ENCODE assay signal across 28 mouse cellular contexts in the genomic region with DNA sequence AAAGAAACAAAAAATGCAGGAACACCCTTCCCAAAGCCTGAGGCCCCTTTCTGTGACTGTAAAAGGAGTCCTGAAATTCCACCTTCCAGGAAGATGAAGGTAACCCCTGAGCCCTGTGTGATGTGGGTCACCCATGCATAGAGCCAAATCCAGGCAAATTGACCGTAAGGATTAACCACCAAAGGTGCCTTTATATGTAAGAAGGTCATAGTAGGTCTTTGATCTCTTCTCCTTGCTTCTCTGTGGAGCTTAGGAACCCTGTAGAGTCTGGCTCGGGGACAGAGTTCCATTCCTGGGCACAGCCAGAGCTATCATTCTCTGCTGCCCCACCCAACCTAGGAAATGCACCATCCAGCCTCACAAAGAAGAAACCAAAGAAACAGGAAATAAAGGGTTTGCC. TPM values are rescaled to one million over a fixed set of nuclear protein-coding genes. Genes with fewer than 3 reads are reported as not detected.
DNase-seq lines count a peak whose midpoint lies in the region; ATAC-seq and TF ChIP-seq lines count a peak whose summit lies in the region.
"Had no signal": no experiment of that assay in that cellular context is flagged by ENCODE, and none has a peak within 500 bp of the region (broad histone marks: within the 10 kb centered on the region; RNA-seq: fewer than 3 reads in every experiment).

No protein-coding gene starts in this region.

- ATAC-seq in liver, embryonic 12.5 days, result no peak
- ATAC-seq: activated CD4-positive, CD25-positive, alpha-beta regulatory T cell, adult 4 months; CD4-positive, CD25-positive, alpha-beta regulatory T cell, adult 4 months; forebrain, embryonic 14.5 days; forebrain, embryonic 16.5 days; Patski had no signal

- no peaks in the 10 kb centered on the region for H3K9me3 ChIP-seq in liver, embryonic 12.5 days (replicated peaks)
- H3K9me3 ChIP-seq: embryonic facial prominence, embryonic 13.5 days; embryonic facial prominence, embryonic 15.5 days; forebrain, embryonic 10.5 days; forebrain, embryonic 12.5 days; G1E had no signal

- 52% methylated on average over 2 of the region's 2 CpGs for WGBS in small intestine, adult 2 months
- 52% methylated on average over 2 of the region's 2 CpGs for WGBS in liver, embryonic 12.5 days (ENCODE audit: insufficient replicate concordance)

- no peaks in the 10 kb centered on the region for H3K27me3 ChIP-seq in small intestine, adult 2 months (ENCODE audit: control insufficient read depth, insufficient read depth, low read length)
- H3K27me3 ChIP-seq in liver, embryonic 12.5 days (replicated peaks), result peaks cover 10% of the 10 kb centered on the region; the same call in 1 of the 2 replicates
- H3K27me3 ChIP-seq: embryonic facial prominence, embryonic 13.5 days; embryonic facial prominence, embryonic 15.5 days; Patski had no signal

- no peak overlapping the region for H3K4me3 ChIP-seq in small intestine, adult 2 months (ENCODE audit: low read depth, low read length)
- no peak overlapping the region for H3K4me3 ChIP-seq in liver, embryonic 12.5 days
- H3K4me3 ChIP-seq: embryonic facial prominence, embryonic 13.5 days; embryonic facial prominence, embryonic 15.5 days; erythroblast, embryonic 14.5 days; forebrain, embryonic 10.5 days; forebrain, embryonic 12.5 days had no signal

- peak; percentile 0 for DNase-seq in adrenal gland, adult 2 months
- no peak for DNase-seq in adrenal gland, postnatal 14 days
- DNase-seq in ES-CJ7 (ENCODE audit: low read depth, low spot score), result peak; percentile 76
- peak; percentile 89 for DNase-seq in R1 (ENCODE audit: low read depth, low spot score)
- DNase-seq in cerebellum, adult 8-10 months, result no peak
- no peak for DNase-seq in urinary bladder, adult 2 months (ENCODE audit: low spot score)
- DNase-seq: adrenal gland, postnatal 10 days; adrenal gland, postnatal 36 days; B cell, adult 2 months; cerebellum, adult 11-12 months; cerebellum, adult 2 months; cerebellum, adult 9-11 months; cerebellum, postnatal 14 days; cerebellum, postnatal 36 days; embryo, embryonic 11 days had no signal

- H3K9ac ChIP-seq in liver, embryonic 12.5 days, result no peak overlapping the region
- H3K9ac ChIP-seq: embryonic facial prominence, embryonic 13.5 days; embryonic facial prominence, embryonic 15.5 days; forebrain, embryonic 12.5 days had no signal

- peaks cover 3% of the 10 kb centered on the region; the same call in 1 of the 2 replicates for H3K36me3 ChIP-seq in small intestine, adult 2 months (ENCODE audit: control insufficient read depth, insufficient read depth, low read length)
- no peaks in the 10 kb centered on the region for H3K36me3 ChIP-seq in liver, embryonic 12.5 days
- H3K36me3 ChIP-seq: embryonic facial prominence, embryonic 13.5 days; embryonic facial prominence, embryonic 15.5 days; forebrain, embryonic 10.5 days; forebrain, embryonic 12.5 days; G1E had no signal

- peak overlapping the region; percentile 72 for H3K27ac ChIP-seq in small intestine, adult 2 months (ENCODE audit: insufficient read depth, low read depth, low read length)
- no peak overlapping the region for H3K27ac ChIP-seq in liver, embryonic 12.5 days
- H3K27ac ChIP-seq: embryonic facial prominence, embryonic 13.5 days; embryonic facial prominence, embryonic 15.5 days; forebrain, embryonic 10.5 days; forebrain, embryonic 12.5 days had no signal

- no peak for TF ChIP-seq POLR2A in small intestine, adult 2 months (IDR thresholded peaks at IDR 0.05; ENCODE audit: low read depth, low read length)

- no peak for TF ChIP-seq CTCF in small intestine, adult 2 months (IDR thresholded peaks at IDR 0.05; ENCODE audit: extremely low read depth, insufficient read length, insufficient replicate concordance, low read depth, low read length)

- no peak overlapping the region for H3K4me2 ChIP-seq in liver, embryonic 12.5 days
- H3K4me2 ChIP-seq: embryonic facial prominence, embryonic 13.5 days; embryonic facial prominence, embryonic 15.5 days; forebrain, embryonic 12.5 days had no signal

- H3K4me1 ChIP-seq in small intestine, adult 2 months (ENCODE audit: control insufficient read depth, insufficient read depth, insufficient read length, low read length), result peaks cover 28% of the 10 kb centered on the region
- H3K4me1 ChIP-seq in liver, embryonic 12.5 days, result peaks cover 32% of the 10 kb centered on the region

RNA-seq across cellular contexts. Expression of a gene that starts 22.9 kb away (rescaled TPM):
- 1 to 10 TPM; 2.4 to 3.1 TPM for total RNA-seq in adrenal gland, adult 2 months (2021)
- polyA plus RNA-seq in adrenal gland, adult 2 months (2012; rRNA removed), result 18.9 and 29.2 TPM in 2 replicates
- 3.1 and 9.2 TPM in 2 replicates for total RNA-seq in adrenal gland, postnatal 14 days (2021)
- 3.3 and 11.6 TPM in 2 replicates for polyA plus RNA-seq in small intestine, adult 2 months (2012; rRNA removed)
- polyA plus RNA-seq in liver, embryonic 12.5 days (2016; fragmentation: Nextera tagmentation; extraction: Ambion mirVana), result 0.24 and 0.43 TPM in 2 replicates
- 4.4 and 6.9 TPM in 2 replicates for polyA plus RNA-seq in urinary bladder, adult 2 months (2012; rRNA removed)
- polyA plus RNA-seq: erythroblast, embryonic 14.5 days; G1E had no signal

Comparison
In these comparisons a context has a peak if more than half of its experiments do, and no peak if none do; other contexts are left out.
1. DNase-seq: peak in adrenal gland, adult 2 months (single experiment), ES-CJ7 (single experiment) and R1 (single experiment); none in adrenal gland, postnatal 14 days (single experiment), cerebellum, adult 8-10 months (single experiment) and urinary bladder, adult 2 months (single experiment).